In genomic region chr2:156862772-156863486, GRCm38 (mm10) we compare ENCODE assay signal across 8 mouse cellular contexts. TPM values are rescaled to one million over a fixed set of nuclear protein-coding genes. Genes with fewer than 3 reads are reported as not detected.
DNase-seq lines count a peak whose midpoint lies in the region; ATAC-seq lines count a peak whose summit lies in the region.

Gene Rab5if, plus strand, starts transcription at chr2:156863128.

- peak; percentile 98 for DNase-seq in NIH3T3 (ENCODE audit: low read depth)
- DNase-seq in cerebellum, postnatal 10 days = peak; percentile 99
- peak; percentile 95 to 97 for DNase-seq in frontal cortex, postnatal 14 days (ENCODE audit: low spot score in 2 of 2)
- DNase-seq in layer of hippocampus, postnatal 25 days (ENCODE audit: extremely low spot score in 1 of 2, low spot score in 1 of 2) = peak; percentile 93 to 96
- peak; percentile 98 for DNase-seq in lung, postnatal 25 days (ENCODE audit: low spot score)
- DNase-seq in retina, embryonic 14.5 days (ENCODE audit: low spot score) = peak; percentile 97
- DNase-seq in thymus, postnatal 4 days = peak; percentile 98

- under 1% methylated on average over 98 of the region's 98 CpGs for WGBS in hindbrain, embryonic 13.5 days

- H3K4me2 ChIP-seq in hindbrain, embryonic 13.5 days = peak within 1 kb of the TSS; percentile 96

- H3K36me3 ChIP-seq in hindbrain, embryonic 13.5 days = peaks cover 37% of the 10 kb centered on the region

- H3K27me3 ChIP-seq in hindbrain, embryonic 13.5 days = no peaks in the 10 kb centered on the region

- peak within 1 kb of the TSS; percentile 97 for H3K9ac ChIP-seq in hindbrain, embryonic 13.5 days

- H3K4me3 ChIP-seq in hindbrain, embryonic 13.5 days = peak within 1 kb of the TSS; percentile 97

- no peaks in the 10 kb centered on the region for H3K9me3 ChIP-seq in hindbrain, embryonic 13.5 days

- H3K4me1 ChIP-seq in hindbrain, embryonic 13.5 days (replicated peaks) = peaks cover 37% of the 10 kb centered on the region

- peak; percentile 96 for ATAC-seq in hindbrain, embryonic 13.5 days (ENCODE audit: low FRiP score)

- peak within 1 kb of the TSS; percentile 97 for H3K27ac ChIP-seq in hindbrain, embryonic 13.5 days

RNA-seq across cellular contexts. Expression of gene Rab5if, which starts in this region (rescaled TPM):
- polyA plus RNA-seq in hindbrain, embryonic 13.5 days (2015; fragmentation: Nextera tagmentation; extraction: Ambion mirVana) = 152 and 155 TPM in 2 replicates
- 100 to 1,000 TPM; 105 to 112 TPM for total RNA-seq in layer of hippocampus, postnatal 25 days (2021)

Comparison
In these comparisons a context has a peak if more than half of its experiments do, and no peak if none do; other contexts are left out.
1. Peak in every context shown above with its lines: DNase-seq, ATAC-seq, H3K4me3 ChIP-seq and H3K27ac ChIP-seq.